Mouse (Mus musculus) forebrain, embryonic 16.5 days (tissue): ENCODE data around the gene Grhl3. TPM values are rescaled to one million over a fixed set of nuclear protein-coding genes. Genes with fewer than 3 reads are reported as not detected.

Experiments
- ATAC-seq: fragments of 200-750 bp; cut with Nextera tagmentation; 2 replicates; pipeline ENCODE4 v1.8.0; 2017; ENCODE audit warnings: mild to moderate bottlenecking, moderate library complexity
- H3K27ac ChIP-seq: fragments of 300-500 bp; sonication (generic); 2 replicates; pipeline ENCODE4 v1.5.1; 2014; ENCODE audit warnings: low read length, control low read depth
- H3K27me3 ChIP-seq: fragments of 300-500 bp; sonication (generic); replicated peaks from 2 replicates; pipeline ENCODE4 v1.6.1; 2014; ENCODE audit warnings: low read length; ENCODE audit not compliant: control insufficient read depth, insufficient read depth
- H3K36me3 ChIP-seq: fragments of 300-500 bp; sonication (generic); 2 replicates; pipeline ENCODE4 v1.6.1; 2014; ENCODE audit not compliant: control insufficient read depth, insufficient read depth
- H3K4me1 ChIP-seq: fragments of 300-500 bp; sonication (generic); replicated peaks from 2 replicates; pipeline ENCODE4 v1.6.1; 2014; ENCODE audit warnings: low read length; ENCODE audit not compliant: control insufficient read depth, insufficient read depth
- H3K4me2 ChIP-seq: fragments of 300-500 bp; sonication (generic); 2 replicates; pipeline ENCODE4 v1.6.1; 2014; ENCODE audit warnings: mild to moderate bottlenecking, low read length, control low read depth
- H3K4me3 ChIP-seq: fragments of 300-500 bp; sonication (generic); replicated peaks from 2 replicates; pipeline ENCODE4 v1.5.1; 2014; ENCODE audit warnings: mild to moderate bottlenecking, low read length, control low read depth
- H3K9ac ChIP-seq: fragments of 300-500 bp; sonication (generic); replicated peaks from 2 replicates; pipeline ENCODE4 v1.6.1; 2014; ENCODE audit warnings: low read depth, low read length, control low read depth
- H3K9me3 ChIP-seq: fragments of 300-500 bp; sonication (generic); 2 replicates; pipeline ENCODE4 v1.6.1; 2016; ENCODE audit warnings: low read length; ENCODE audit not compliant: control insufficient read depth
- WGBS: fragments of 180-500 bp; shearing (Covaris S2); extraction: QIAGEN DNeasy Blood & Tissue Kit; methylation state at CpG from one replicate; pipeline ENCODE4 v1.1.7; 2014; 5-methylcytosine and 5-hydroxymethylcytosine counted together
- polyA plus RNA-seq: library from polyadenylated mRNA; unstranded; fragments of >200 nt; fragmentation: Nextera tagmentation; extraction: Ambion mirVana; gene quantifications from 2 replicates; pipeline ENCODE4 v1.2.1, GENCODE M21; 2015

Grhl3 gene
- polyA plus RNA-seq, 1 experiment from 2014 or later = 0.60 TPM

GRCm38 (mm10) chr4:135565400-135565799, 8.0 kb downstream of the Grhl3 start:
- no peaks in the 10 kb centered on the region for H3K36me3 ChIP-seq
- peaks cover 17% of the 10 kb centered on the region for H3K4me1 ChIP-seq
- no peak overlapping the region for H3K9ac ChIP-seq
- no peaks in the 10 kb centered on the region for H3K9me3 ChIP-seq
- ATAC-seq = 0 out of 2 replicates have a peak, but pooled peaks have one; percentile 15
- H3K27ac ChIP-seq = no peak overlapping the region
- 20% methylated on average over 9 of the region's 9 CpGs for WGBS
- H3K4me2 ChIP-seq = no peak overlapping the region
- no peaks in the 10 kb centered on the region for H3K27me3 ChIP-seq
- no peak overlapping the region for H3K4me3 ChIP-seq

DNA sequence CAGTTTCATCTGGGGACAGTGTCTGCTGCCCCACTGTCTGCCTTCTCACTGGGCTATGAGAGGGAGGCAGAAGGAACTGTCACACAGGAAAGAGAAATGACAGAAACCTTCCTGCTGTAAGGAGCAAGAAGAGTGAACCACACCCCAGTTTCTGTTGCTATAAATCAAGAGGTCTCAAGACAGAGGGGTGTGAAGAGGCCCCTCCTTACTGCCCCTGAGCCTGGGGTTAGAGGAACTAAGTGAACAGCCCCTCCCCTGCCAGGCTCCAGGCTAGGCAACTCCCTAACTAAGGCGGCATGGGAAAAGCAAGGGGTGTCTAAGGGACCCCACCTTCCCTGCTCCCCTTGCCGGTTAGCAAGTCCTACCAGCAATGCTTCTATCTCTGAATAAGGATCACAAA, 9.6 kb downstream of the Grhl3 start:
- WGBS = 75% methylated on average over 2 of the region's 2 CpGs
- H3K4me3 ChIP-seq = no peak overlapping the region
- H3K9ac ChIP-seq = no peak overlapping the region
- no peak overlapping the region for H3K4me2 ChIP-seq
- H3K4me1 ChIP-seq = peaks cover 6% of the 10 kb centered on the region
- H3K36me3 ChIP-seq = no peaks in the 10 kb centered on the region
- no peak overlapping the region for H3K27ac ChIP-seq
- H3K27me3 ChIP-seq = no peaks in the 10 kb centered on the region
- no peaks in the 10 kb centered on the region for H3K9me3 ChIP-seq
- no peak for ATAC-seq

DNA sequence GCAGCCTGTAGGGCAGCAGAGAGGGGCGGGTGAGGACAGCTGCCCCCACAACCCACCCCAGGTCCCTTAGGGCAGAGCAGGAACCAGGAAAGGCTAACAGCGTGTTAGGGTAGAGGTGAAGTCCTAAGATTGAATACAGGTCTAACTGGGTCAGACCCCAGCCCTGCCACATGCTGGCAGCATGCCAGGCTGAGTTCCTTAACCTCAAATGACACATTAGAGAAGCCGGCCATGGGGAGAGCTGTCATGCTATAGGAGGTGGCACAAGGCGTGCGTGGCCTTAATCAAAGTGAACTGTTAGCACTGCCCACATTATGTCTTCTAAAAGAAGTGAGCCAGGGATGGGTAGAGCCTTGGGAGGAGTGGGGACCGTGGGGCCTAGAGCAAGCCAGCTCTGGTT, 24.1 kb downstream of the Grhl3 start:
- Histone ChIP-seq H3K9me3 (no peaks in the 10 kb centered on the region), H3K4me1 (0 out of 2 replicates have a peak, but pooled peaks cover 5% of the 10 kb centered on the region), H3K27me3 (no peaks in the 10 kb centered on the region), H3K4me3 (no peak overlapping the region), H3K27ac (no peak overlapping the region), H3K4me2 (no peak overlapping the region), H3K36me3 (no peaks in the 10 kb centered on the region), H3K9ac (no peak overlapping the region)
- no peak for ATAC-seq
- WGBS = 67% methylated on average over 6 of the region's 6 CpGs

DNA sequence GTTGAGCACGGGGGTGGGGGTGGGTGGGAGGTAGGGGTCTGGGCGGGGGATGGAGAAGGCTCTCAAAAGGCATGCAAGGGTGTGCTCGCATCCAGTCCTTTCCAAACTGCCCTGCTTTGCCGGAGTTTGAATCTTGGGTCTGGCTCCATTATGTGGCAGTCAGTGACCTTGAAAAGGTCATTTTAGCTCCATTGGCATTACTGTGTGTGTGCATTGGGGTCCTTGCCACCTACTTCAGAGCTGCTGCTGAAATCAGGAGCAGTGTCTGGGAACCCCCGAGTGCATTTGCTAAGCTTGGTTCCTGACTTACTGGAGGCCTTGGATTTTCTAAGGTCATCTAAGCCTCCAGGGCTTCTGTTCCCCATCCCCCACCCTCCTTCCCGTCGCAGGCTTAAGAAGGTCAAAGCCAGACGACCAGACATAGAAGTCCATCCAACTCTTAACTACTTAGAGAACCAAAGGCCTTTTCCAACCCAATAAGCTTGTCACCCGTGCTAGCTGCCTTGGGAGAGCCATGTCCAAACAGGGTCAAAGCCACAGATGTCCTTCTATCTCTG, 24.8 kb downstream of the Grhl3 start:
- Histone ChIP-seq H3K9me3 (no peaks in the 10 kb centered on the region), H3K9ac (no peak overlapping the region), H3K4me2 (no peak overlapping the region), H3K27me3 (no peaks in the 10 kb centered on the region), H3K36me3 (no peaks in the 10 kb centered on the region), H3K4me1 (0 out of 2 replicates have a peak, but pooled peaks cover 5% of the 10 kb centered on the region), H3K4me3 (no peak overlapping the region), H3K27ac (no peak overlapping the region)
- ATAC-seq = no peak
- WGBS = 32% methylated on average over 9 of the region's 9 CpGs

DNA sequence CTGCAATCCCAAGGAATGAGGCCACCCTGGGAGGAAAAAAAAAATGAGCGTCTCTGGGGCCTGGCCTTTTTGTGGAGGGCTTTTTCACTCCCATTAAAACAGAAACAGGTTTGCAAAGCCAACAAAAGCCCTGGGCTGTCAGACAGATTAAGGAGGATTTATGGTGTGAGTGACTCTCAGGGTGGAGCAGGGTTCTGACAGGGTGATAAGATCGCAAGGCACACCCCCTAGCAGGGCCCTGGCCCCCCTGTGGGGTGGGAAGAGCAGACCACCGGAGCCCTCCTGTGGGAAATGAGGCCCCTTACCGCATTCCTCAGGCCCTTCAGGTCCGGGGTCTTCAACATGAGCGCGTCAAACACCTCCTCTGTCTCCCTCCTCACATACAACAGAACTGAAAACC, 25.3 kb downstream of the Grhl3 start:
- 0 out of 2 replicates have a peak, but pooled peaks cover 5% of the 10 kb centered on the region for H3K4me1 ChIP-seq
- H3K27ac ChIP-seq = no peak overlapping the region
- H3K4me2 ChIP-seq = no peak overlapping the region
- no peak overlapping the region for H3K9ac ChIP-seq
- no peak overlapping the region for H3K4me3 ChIP-seq
- no peak for ATAC-seq
- no peaks in the 10 kb centered on the region for H3K27me3 ChIP-seq
- WGBS = 9% methylated on average over 7 of the region's 7 CpGs
- H3K9me3 ChIP-seq = no peaks in the 10 kb centered on the region
- H3K36me3 ChIP-seq = no peaks in the 10 kb centered on the region

DNA sequence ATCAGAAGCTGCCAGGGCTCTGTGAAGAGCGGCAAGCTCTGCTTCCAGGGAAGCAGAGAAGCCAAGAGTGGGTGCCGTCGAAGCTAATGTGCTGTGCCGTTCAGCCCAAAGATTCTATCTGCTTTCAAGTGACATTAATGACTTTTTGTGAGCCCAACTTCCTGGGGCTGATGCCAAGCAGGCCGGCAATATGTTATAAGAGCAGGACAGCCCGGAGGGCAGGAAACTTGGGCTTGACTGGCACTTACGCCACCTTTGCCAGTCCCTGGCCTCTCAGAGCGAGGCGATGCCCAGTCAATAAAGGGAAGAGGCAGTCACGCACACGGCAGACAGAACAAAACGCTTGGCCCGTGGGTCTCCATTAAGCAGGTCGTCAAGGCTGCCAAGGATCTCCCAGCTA, 25.9 kb downstream of the Grhl3 start:
- Histone ChIP-seq H3K4me3 (no peak overlapping the region), H3K27me3 (no peaks in the 10 kb centered on the region), H3K36me3 (no peaks in the 10 kb centered on the region), H3K27ac (no peak overlapping the region), H3K4me2 (no peak overlapping the region), H3K9ac (no peak overlapping the region), H3K9me3 (no peaks in the 10 kb centered on the region), H3K4me1 (0 out of 2 replicates have a peak, but pooled peaks cover 5% of the 10 kb centered on the region)
- ATAC-seq = no peak
- WGBS = 37% methylated on average over 14 of the region's 14 CpGs

DNA sequence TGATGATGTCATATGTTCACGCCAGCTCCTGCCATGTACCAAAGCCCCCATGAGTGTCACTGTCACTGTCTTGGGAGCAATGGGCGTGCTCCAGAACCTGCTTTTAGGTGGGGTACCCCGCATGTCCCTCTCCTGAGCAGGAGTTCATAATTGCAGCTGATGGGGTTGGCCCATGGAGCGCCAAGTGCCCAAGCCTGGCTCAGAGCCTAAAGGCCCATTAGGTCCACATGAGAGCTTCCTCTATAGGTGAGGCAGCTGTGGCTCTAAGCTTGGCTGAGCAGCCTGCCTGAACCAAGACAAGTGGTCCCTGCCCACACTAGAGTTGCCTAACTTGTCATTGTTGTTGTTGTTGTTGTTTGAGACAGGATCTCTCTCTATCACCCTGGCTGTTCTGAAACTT, 26.6 kb downstream of the Grhl3 start:
- no peaks in the 10 kb centered on the region for H3K36me3 ChIP-seq
- 72% methylated on average over 4 of the region's 4 CpGs for WGBS
- no peaks in the 10 kb centered on the region for H3K9me3 ChIP-seq
- ATAC-seq = no peak
- no peak overlapping the region for H3K9ac ChIP-seq
- no peak overlapping the region for H3K4me3 ChIP-seq
- H3K27me3 ChIP-seq = no peaks in the 10 kb centered on the region
- no peak overlapping the region for H3K4me2 ChIP-seq
- H3K27ac ChIP-seq = no peak overlapping the region
- 0 out of 2 replicates have a peak, but pooled peaks cover under 1% of the 10 kb centered on the region for H3K4me1 ChIP-seq

- H3K36me3 ChIP-seq = no peaks in the 10 kb centered on the region
- ATAC-seq = no peak
- H3K4me3 ChIP-seq = no peak overlapping the region
- no peak overlapping the region for H3K9ac ChIP-seq
- no peak overlapping the region for H3K4me2 ChIP-seq
- H3K4me1 ChIP-seq = no peaks in the 10 kb centered on the region
- H3K27ac ChIP-seq = no peak overlapping the region
- no peaks in the 10 kb centered on the region for H3K9me3 ChIP-seq
- no peaks in the 10 kb centered on the region for H3K27me3 ChIP-seq
- 92% methylated on average over 7 of the region's 7 CpGs for WGBS
Measured at GRCm38 (mm10) chr4:135546008-135546407, 27.4 kb downstream of the Grhl3 start.

GRCm38 (mm10) chr4:135545080-135545511, 28.3 kb downstream of the Grhl3 start:
- WGBS = 27% methylated on average over 8 of the region's 8 CpGs

DNA sequence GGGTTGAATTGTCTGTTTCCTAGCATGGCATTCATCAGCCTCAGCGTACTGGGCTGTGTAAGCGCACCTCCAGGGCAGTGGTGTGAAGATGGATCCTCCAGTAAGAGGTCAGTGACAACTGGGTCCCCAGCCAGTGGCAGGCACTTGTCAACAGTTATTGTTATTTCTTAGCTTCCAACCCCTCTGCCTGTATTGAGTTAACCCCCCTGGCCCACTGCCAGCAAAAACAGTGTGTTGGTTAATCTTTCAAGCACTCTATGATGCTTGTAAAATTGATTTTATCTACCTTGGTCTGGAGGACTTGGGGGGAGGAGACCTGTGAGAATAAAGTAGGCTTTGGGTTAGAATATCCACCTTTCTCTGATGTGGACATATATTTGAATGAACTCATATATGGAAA, 29.1 kb downstream of the Grhl3 start:
- no peak for ATAC-seq
- no peak overlapping the region for H3K9ac ChIP-seq
- 82% methylated on average over 2 of the region's 2 CpGs for WGBS
- H3K4me3 ChIP-seq = no peak overlapping the region
- H3K4me1 ChIP-seq = no peaks in the 10 kb centered on the region
- no peaks in the 10 kb centered on the region for H3K36me3 ChIP-seq
- no peaks in the 10 kb centered on the region for H3K27me3 ChIP-seq
- H3K4me2 ChIP-seq = no peak overlapping the region
- H3K27ac ChIP-seq = no peak overlapping the region
- H3K9me3 ChIP-seq = no peaks in the 10 kb centered on the region

More at GRCm38 (mm10) chr4:135545080-135545511, 28.3 kb downstream of the Grhl3 start:
- peak overlapping the region; percentile 25 for H3K4me2 ChIP-seq
- H3K4me1 ChIP-seq = no peaks in the 10 kb centered on the region
- H3K9me3 ChIP-seq = no peaks in the 10 kb centered on the region
- ATAC-seq = no peak
- no peak overlapping the region for H3K9ac ChIP-seq
- no peak overlapping the region for H3K27ac ChIP-seq
- H3K4me3 ChIP-seq = no peak overlapping the region
- H3K27me3 ChIP-seq = no peaks in the 10 kb centered on the region
- no peaks in the 10 kb centered on the region for H3K36me3 ChIP-seq
